Mouse (Mus musculus): ENCODE results near the gene Mavs. TPM values are rescaled to one million over a fixed set of nuclear protein-coding genes. Genes with fewer than 3 reads are reported as not detected.

Mavs gene
- polyA plus RNA-seq, 1 experiment, result 11.6 TPM

GRCm38 (mm10) chr2:131275493-131275892, 41.6 kb downstream of the Mavs start:
- H3K27me3 ChIP-seq (ENCODE audit: control insufficient read depth, insufficient read depth, low read length), result no peaks in the 10 kb centered on the region
- no peak overlapping the region for H3K4me3 ChIP-seq (replicated peaks; ENCODE audit: insufficient read depth, low read depth, low read length)
- no peak overlapping the region for H3K27ac ChIP-seq (ENCODE audit: insufficient read depth, low read length)
- no peaks in the 10 kb centered on the region for H3K4me1 ChIP-seq (ENCODE audit: control insufficient read depth, insufficient read depth, low read length)
- 86% methylated on average over 3 of the region's 3 CpGs for WGBS
- peak in 1 of 2 experiments; percentile 20 for DNase-seq
- TF ChIP-seq POLR2A (IDR thresholded peaks at IDR 0.05; ENCODE audit: borderline replicate concordance, insufficient read depth, low read length), result no peak
- no peak for TF ChIP-seq CTCF (IDR thresholded peaks at IDR 0.05; ENCODE audit: borderline replicate concordance, insufficient read depth, low read depth, low read length)

- no peaks in the 10 kb centered on the region for H3K4me1 ChIP-seq (ENCODE audit: control insufficient read depth, insufficient read depth, low read length)
- TF ChIP-seq POLR2A (IDR thresholded peaks at IDR 0.05; ENCODE audit: borderline replicate concordance, insufficient read depth, low read length) (no peak), CTCF (IDR thresholded peaks at IDR 0.05; ENCODE audit: borderline replicate concordance, insufficient read depth, low read depth, low read length) (no peak)
- H3K27me3 ChIP-seq (ENCODE audit: control insufficient read depth, insufficient read depth, low read length), result no peaks in the 10 kb centered on the region
- 89% methylated on average over 5 of the region's 5 CpGs for WGBS
- no peak overlapping the region for H3K27ac ChIP-seq (ENCODE audit: insufficient read depth, low read length)
- no peak for DNase-seq
- H3K4me3 ChIP-seq (replicated peaks; ENCODE audit: insufficient read depth, low read depth, low read length), result no peak overlapping the region
Observed at GRCm38 (mm10) chr2:131276722-131277121, 42.9 kb downstream of the Mavs start.

GRCm38 (mm10) chr2:131281596-131281995, 47.7 kb downstream of the Mavs start:
- Histone ChIP-seq H3K27me3 (ENCODE audit: control insufficient read depth, insufficient read depth, low read length) (no peaks in the 10 kb centered on the region), H3K27ac (ENCODE audit: insufficient read depth, low read length) (no peak overlapping the region), H3K4me3 (replicated peaks; ENCODE audit: insufficient read depth, low read depth, low read length) (no peak overlapping the region), H3K4me1 (ENCODE audit: control insufficient read depth, insufficient read depth, low read length) (no peaks in the 10 kb centered on the region)
- 78% methylated on average over 1 of the region's 1 CpGs for WGBS
- no peak for DNase-seq
- TF ChIP-seq CTCF (IDR thresholded peaks at IDR 0.05; ENCODE audit: borderline replicate concordance, insufficient read depth, low read depth, low read length) (no peak), POLR2A (IDR thresholded peaks at IDR 0.05; ENCODE audit: borderline replicate concordance, insufficient read depth, low read length) (no peak)

GRCm38 (mm10) chr2:131286276-131286675, 52.4 kb downstream of the Mavs start:
- TF ChIP-seq CTCF (IDR thresholded peaks at IDR 0.05; ENCODE audit: borderline replicate concordance, insufficient read depth, low read depth, low read length) (no peak), POLR2A (IDR thresholded peaks at IDR 0.05; ENCODE audit: borderline replicate concordance, insufficient read depth, low read length) (no peak)
- no peak overlapping the region for H3K4me3 ChIP-seq (replicated peaks; ENCODE audit: insufficient read depth, low read depth, low read length)
- WGBS, result 86% methylated on average over 1 of the region's 1 CpGs
- no peaks in the 10 kb centered on the region for H3K27me3 ChIP-seq (ENCODE audit: control insufficient read depth, insufficient read depth, low read length)
- no peaks in the 10 kb centered on the region for H3K4me1 ChIP-seq (ENCODE audit: control insufficient read depth, insufficient read depth, low read length)
- DNase-seq, result no peak
- H3K27ac ChIP-seq (ENCODE audit: insufficient read depth, low read length), result no peak overlapping the region

- DNase-seq, result no peak
Observed at GRCm38 (mm10) chr2:131290669-131291068, 56.8 kb downstream of the Mavs start.

GRCm38 (mm10) chr2:131296746-131297261, 62.9 kb downstream of the Mavs start:
- Histone ChIP-seq H3K27me3 (ENCODE audit: control insufficient read depth, insufficient read depth, low read length) (no peaks in the 10 kb centered on the region), H3K4me3 (replicated peaks; ENCODE audit: insufficient read depth, low read depth, low read length) (no peak overlapping the region), H3K4me1 (ENCODE audit: control insufficient read depth, insufficient read depth, low read length) (no peaks in the 10 kb centered on the region), H3K27ac (ENCODE audit: insufficient read depth, low read length) (no peak overlapping the region; the same call in 1 of the 2 replicates)
- TF ChIP-seq CTCF (IDR thresholded peaks at IDR 0.05; ENCODE audit: borderline replicate concordance, insufficient read depth, low read depth, low read length) (no peak), POLR2A (IDR thresholded peaks at IDR 0.05; ENCODE audit: borderline replicate concordance, insufficient read depth, low read length) (no peak)
- WGBS, result 57% methylated on average over 2 of the region's 2 CpGs
- DNase-seq, result no peak

More at GRCm38 (mm10) chr2:131290669-131291068, 56.8 kb downstream of the Mavs start:
- Histone ChIP-seq H3K4me3 (replicated peaks; ENCODE audit: insufficient read depth, low read depth, low read length) (no peak overlapping the region), H3K27ac (ENCODE audit: insufficient read depth, low read length) (no peak overlapping the region), H3K27me3 (ENCODE audit: control insufficient read depth, insufficient read depth, low read length) (no peaks in the 10 kb centered on the region), H3K4me1 (ENCODE audit: control insufficient read depth, insufficient read depth, low read length) (no peaks in the 10 kb centered on the region)
- TF ChIP-seq CTCF (IDR thresholded peaks at IDR 0.05; ENCODE audit: borderline replicate concordance, insufficient read depth, low read depth, low read length) (no peak), POLR2A (IDR thresholded peaks at IDR 0.05; ENCODE audit: borderline replicate concordance, insufficient read depth, low read length) (no peak)

Other genes starting within 250 kb of the Mavs start
- gene Gfra4, start 191.0 kb upstream of the Mavs start, polyA plus RNA-seq (2012; rRNA removed), result 75.1 and 87.0 TPM in 2 replicates
- 1.5 and 3.6 TPM in 2 replicates for gene Adam33, start 170.2 kb upstream of the Mavs start, polyA plus RNA-seq (2012; rRNA removed)
- gene Siglec1, start 147.3 kb upstream of the Mavs start, polyA plus RNA-seq (2012; rRNA removed), result 0.07 and 0.17 TPM in 2 replicates
- gene Hspa12b, start 106.8 kb upstream of the Mavs start, polyA plus RNA-seq (2012; rRNA removed), result 7.8 and 8.0 TPM in 2 replicates
- gene Gm11037, start 100.6 kb upstream of the Mavs start, polyA plus RNA-seq (2012; rRNA removed), result not detected in 2 replicates
- 137 and 143 TPM in 2 replicates for gene 1700037H04Rik, start 74.0 kb upstream of the Mavs start, polyA plus RNA-seq (2012; rRNA removed)
- gene Cenpb, start 54.0 kb upstream of the Mavs start, polyA plus RNA-seq (2012; rRNA removed), result 66.2 and 72.5 TPM in 2 replicates
- 25.7 and 26.4 TPM in 2 replicates for gene Cdc25b, start 47.1 kb upstream of the Mavs start, polyA plus RNA-seq (2012; rRNA removed)
- gene Spef1, start 46.8 kb upstream of the Mavs start, polyA plus RNA-seq (2012; rRNA removed), result 9.9 and 10.2 TPM in 2 replicates
- 43.7 and 44.7 TPM in 2 replicates for gene Ap5s1, start 27.0 kb upstream of the Mavs start, polyA plus RNA-seq (2012; rRNA removed)
- 35.6 and 36.7 TPM in 2 replicates for gene Pank2, start 28.4 kb downstream of the Mavs start, polyA plus RNA-seq (2012; rRNA removed)
- 14.5 and 14.6 TPM in 2 replicates for gene Rnf24, start 118.8 kb downstream of the Mavs start, polyA plus RNA-seq (2012; rRNA removed)

Data from cerebellum, adult 2 months (tissue).